Mouse (Mus musculus): ENCODE data around the gene Ccdc106. TPM values are rescaled to one million over a fixed set of nuclear protein-coding genes. Genes with fewer than 3 reads are reported as not detected.

Ccdc106 gene
- polyA plus RNA-seq, 1 experiment from 2014 or later: 13.6 TPM

DNA sequence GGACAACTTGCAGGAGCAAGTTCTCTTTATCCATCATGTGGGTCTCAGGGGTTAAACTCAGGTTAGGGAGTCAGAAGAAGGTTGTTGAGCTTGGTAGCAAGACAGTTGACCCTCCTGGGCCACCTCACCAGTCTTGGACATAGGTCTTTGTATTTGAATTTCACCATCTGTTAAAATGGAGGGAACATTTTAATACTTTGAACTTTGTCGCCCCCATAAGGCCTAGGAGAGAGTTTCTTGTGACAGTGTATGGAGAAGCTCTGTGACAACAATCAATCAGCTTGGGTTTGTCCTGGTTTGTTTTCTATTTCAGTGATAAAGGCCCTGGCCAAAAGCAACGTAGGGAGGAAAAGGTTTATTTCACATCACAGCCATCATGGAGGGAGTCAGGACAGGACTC lies 27.0 kb downstream of the Ccdc106 start:
- Histone ChIP-seq H3K9me3 (ENCODE audit: control insufficient read depth, low read length) (no peaks in the 10 kb centered on the region), H3K27ac (replicated peaks) (no peak overlapping the region), H3K36me3 (ENCODE audit: control insufficient read depth, insufficient read depth, low read length) (no peaks in the 10 kb centered on the region), H3K27me3 (ENCODE audit: control insufficient read depth, insufficient read depth, low read length) (no peaks in the 10 kb centered on the region), H3K4me1 (replicated peaks; ENCODE audit: control insufficient read depth, insufficient read depth) (no peaks in the 10 kb centered on the region), H3K9ac (ENCODE audit: low read length) (no peak overlapping the region), H3K4me3 (ENCODE audit: low read depth, low read length) (no peak overlapping the region), H3K4me2 (replicated peaks; ENCODE audit: low read depth) (no peak overlapping the region)
- DNase-seq (ENCODE audit: low spot score) (no peak), ATAC-seq (ENCODE audit: low FRiP score, low TSS enrichment) (no peak)
- WGBS: 23% methylated on average over 2 of the region's 2 CpGs
- TF ChIP-seq CTCF (IDR thresholded peaks at IDR 0.05; ENCODE audit: low read depth) (peak; percentile 66), EP300 (optimal IDR thresholded peaks at IDR 0.05) (no peak)

- peak within 1 kb of the TSS; percentile 81 for H3K27ac ChIP-seq (replicated peaks)
- under 1% methylated on average over 64 of the region's 65 CpGs for WGBS
- H3K4me3 ChIP-seq (ENCODE audit: low read depth, low read length): peak within 1 kb of the TSS; percentile 74
- peak within 1 kb of the TSS; percentile 89 for H3K4me2 ChIP-seq (replicated peaks; ENCODE audit: low read depth)
- TF ChIP-seq EP300 (optimal IDR thresholded peaks at IDR 0.05): no peak
- TF ChIP-seq CTCF (IDR thresholded peaks at IDR 0.05; ENCODE audit: low read depth): no peak
- peak; percentile 73 for ATAC-seq (ENCODE audit: low FRiP score, low TSS enrichment)
- peak within 1 kb of the TSS; percentile 84 for H3K9ac ChIP-seq (ENCODE audit: low read length)
- H3K27me3 ChIP-seq (ENCODE audit: control insufficient read depth, insufficient read depth, low read length): peaks cover 7% of the 10 kb centered on the region; the same call in 1 of the 2 replicates
- H3K36me3 ChIP-seq (ENCODE audit: control insufficient read depth, insufficient read depth, low read length): no peaks in the 10 kb centered on the region
- peak; percentile 67 for DNase-seq (ENCODE audit: low spot score)
- no peaks in the 10 kb centered on the region for H3K9me3 ChIP-seq (ENCODE audit: control insufficient read depth, low read length)
- peaks cover 6% of the 10 kb centered on the region for H3K4me1 ChIP-seq (replicated peaks; ENCODE audit: control insufficient read depth, insufficient read depth)
Measured at GRCm38 (mm10) chr7:5051193-5052192, 31.1 kb downstream of the Ccdc106 start, which contains the start of gene Zfp580. Zfp580 (plus strand) TSS chr7:5051538.

- Histone ChIP-seq H3K36me3 (ENCODE audit: control insufficient read depth, insufficient read depth, low read length) (no peaks in the 10 kb centered on the region), H3K4me2 (replicated peaks; ENCODE audit: low read depth) (peak overlapping the region; percentile 89), H3K9ac (ENCODE audit: low read length) (peak overlapping the region; percentile 84), H3K9me3 (ENCODE audit: control insufficient read depth, low read length) (no peaks in the 10 kb centered on the region), H3K27me3 (ENCODE audit: control insufficient read depth, insufficient read depth, low read length) (peaks cover 7% of the 10 kb centered on the region; the same call in 1 of the 2 replicates), H3K4me1 (replicated peaks; ENCODE audit: control insufficient read depth, insufficient read depth) (peaks cover 6% of the 10 kb centered on the region), H3K4me3 (ENCODE audit: low read depth, low read length) (peak overlapping the region; percentile 74), H3K27ac (replicated peaks) (no peak overlapping the region)
- no peak for TF ChIP-seq CTCF (IDR thresholded peaks at IDR 0.05; ENCODE audit: low read depth)
- no peak for TF ChIP-seq EP300 (optimal IDR thresholded peaks at IDR 0.05)
- no peak for ATAC-seq (ENCODE audit: low FRiP score, low TSS enrichment)
- DNase-seq (ENCODE audit: low spot score): no peak
- WGBS: under 1% methylated on average over 6 of the region's 12 CpGs
Measured at GRCm38 (mm10) chr7:5052438-5052837, 32.1 kb downstream of the Ccdc106 start.

GRCm38 (mm10) chr7:5052931-5053343 lies 32.6 kb downstream of the Ccdc106 start:
- Histone ChIP-seq H3K4me1 (replicated peaks; ENCODE audit: control insufficient read depth, insufficient read depth) (peaks cover 6% of the 10 kb centered on the region), H3K27ac (replicated peaks) (no peak overlapping the region), H3K4me2 (replicated peaks; ENCODE audit: low read depth) (peak overlapping the region; percentile 89), H3K36me3 (ENCODE audit: control insufficient read depth, insufficient read depth, low read length) (no peaks in the 10 kb centered on the region), H3K4me3 (ENCODE audit: low read depth, low read length) (peak overlapping the region; percentile 74), H3K9me3 (ENCODE audit: control insufficient read depth, low read length) (no peaks in the 10 kb centered on the region), H3K9ac (ENCODE audit: low read length) (peak overlapping the region; percentile 47), H3K27me3 (ENCODE audit: control insufficient read depth, insufficient read depth, low read length) (peaks cover 7% of the 10 kb centered on the region; the same call in 1 of the 2 replicates)
- no peak for TF ChIP-seq CTCF (IDR thresholded peaks at IDR 0.05; ENCODE audit: low read depth)
- no peak for TF ChIP-seq EP300 (optimal IDR thresholded peaks at IDR 0.05)
- ATAC-seq (ENCODE audit: low FRiP score, low TSS enrichment): 0 out of 2 replicates have a peak, but pooled peaks have one; percentile 40
- 11% methylated on average over 44 of the region's 45 CpGs for WGBS
- DNase-seq (ENCODE audit: low spot score): peak; percentile 41

GRCm38 (mm10) chr7:5053456-5054179 lies 33.3 kb downstream of the Ccdc106 start:
- peak overlapping the region; percentile 74 for H3K4me3 ChIP-seq (ENCODE audit: low read depth, low read length)
- H3K27me3 ChIP-seq (ENCODE audit: control insufficient read depth, insufficient read depth, low read length): peaks cover 7% of the 10 kb centered on the region; the same call in 1 of the 2 replicates
- no peaks in the 10 kb centered on the region for H3K9me3 ChIP-seq (ENCODE audit: control insufficient read depth, low read length)
- no peaks in the 10 kb centered on the region for H3K36me3 ChIP-seq (ENCODE audit: control insufficient read depth, insufficient read depth, low read length)
- no peak for DNase-seq (ENCODE audit: low spot score)
- no peak overlapping the region for H3K27ac ChIP-seq (replicated peaks)
- peak overlapping the region; percentile 55; the same call in 1 of the 2 replicates for H3K9ac ChIP-seq (ENCODE audit: low read length)
- 13% methylated on average over 32 of the region's 32 CpGs for WGBS
- H3K4me1 ChIP-seq (replicated peaks; ENCODE audit: control insufficient read depth, insufficient read depth): peaks cover 6% of the 10 kb centered on the region
- TF ChIP-seq EP300 (optimal IDR thresholded peaks at IDR 0.05) (no peak), CTCF (IDR thresholded peaks at IDR 0.05; ENCODE audit: low read depth) (no peak)
- H3K4me2 ChIP-seq (replicated peaks; ENCODE audit: low read depth): peak overlapping the region; percentile 89
- ATAC-seq (ENCODE audit: low FRiP score, low TSS enrichment): no peak
